In the genomic region with DNA sequence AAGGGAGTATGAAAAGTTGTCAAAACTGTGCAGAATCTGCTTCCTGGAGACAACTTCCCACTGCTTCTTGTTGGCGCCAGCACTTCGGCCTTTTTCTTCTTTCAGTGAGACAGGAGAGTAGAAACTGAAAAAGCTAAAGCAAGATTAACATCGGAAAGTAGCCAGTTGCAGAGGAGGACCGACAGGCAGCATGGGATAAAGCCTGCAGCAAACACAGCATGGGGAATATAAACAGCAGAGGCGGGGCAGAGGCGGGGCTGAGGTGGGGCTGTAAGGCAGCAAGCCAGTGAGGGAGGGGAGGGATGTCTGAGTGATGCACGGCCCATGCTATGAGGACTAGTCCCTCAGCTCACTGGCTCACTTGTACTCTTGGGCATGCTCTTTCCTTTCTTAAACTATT, we compare ENCODE assay signal across 8 mouse cellular contexts.
A peak's percentile ranks its signal among the peaks of the same experiment; 100 is the strongest.
DNase-seq lines count a peak whose midpoint lies in the region; ATAC-seq lines count a peak whose summit lies in the region.

No protein-coding gene starts in this region.

- no peak overlapping the region for H3K9ac ChIP-seq in midbrain, embryonic 15.5 days

- no peak overlapping the region for H3K4me3 ChIP-seq in midbrain, embryonic 10.5 days
- H3K4me3 ChIP-seq in midbrain, embryonic 15.5 days, result no peak overlapping the region

- no peaks in the 10 kb centered on the region for H3K36me3 ChIP-seq in midbrain, embryonic 10.5 days
- H3K36me3 ChIP-seq in midbrain, embryonic 15.5 days (replicated peaks), result no peaks in the 10 kb centered on the region

- peak; percentile 23 for DNase-seq in gastrocnemius, postnatal 10 days
- no peak for DNase-seq in gastrocnemius, postnatal 25 days
- peak; percentile 28 for DNase-seq in midbrain, embryonic 10.5 days (ENCODE audit: low spot score)
- DNase-seq in heart, postnatal 4 days, result peak; percentile 41
- DNase-seq in right cerebral cortex, adult 2 months (ENCODE audit: low spot score in 2 of 2), result peak; percentile 47 to 58
- no peak for DNase-seq in cerebellum, postnatal 36 days
- no peak for DNase-seq in urinary bladder, postnatal 4 days (ENCODE audit: low spot score in 2 of 2)

- peaks cover 7% of the 10 kb centered on the region; the same call in 1 of the 2 replicates for H3K4me1 ChIP-seq in midbrain, embryonic 10.5 days
- no peaks in the 10 kb centered on the region for H3K4me1 ChIP-seq in midbrain, embryonic 15.5 days

- H3K27ac ChIP-seq in midbrain, embryonic 10.5 days (replicated peaks), result no peak overlapping the region
- no peak overlapping the region for H3K27ac ChIP-seq in midbrain, embryonic 15.5 days

- H3K9me3 ChIP-seq in midbrain, embryonic 10.5 days (replicated peaks), result no peaks in the 10 kb centered on the region
- no peaks in the 10 kb centered on the region for H3K9me3 ChIP-seq in midbrain, embryonic 15.5 days

- H3K4me2 ChIP-seq in midbrain, embryonic 15.5 days, result no peak overlapping the region

- 19% methylated on average over 7 of the region's 7 CpGs for WGBS in midbrain, embryonic 10.5 days
- WGBS in midbrain, embryonic 15.5 days, result 16% methylated on average over 7 of the region's 7 CpGs

- H3K27me3 ChIP-seq in midbrain, embryonic 10.5 days (ENCODE audit: low read depth, poor library complexity, severe bottlenecking), result peaks cover 5% of the 10 kb centered on the region; the same call in 1 of the 2 replicates
- no peaks in the 10 kb centered on the region for H3K27me3 ChIP-seq in midbrain, embryonic 15.5 days (replicated peaks)

- no peak for ATAC-seq in midbrain, embryonic 15.5 days (replicated peaks)

Comparison
In these comparisons a context has a peak if more than half of its experiments do, and no peak if none do; other contexts are left out.
1. DNase-seq: peak in gastrocnemius, postnatal 10 days (single experiment), midbrain, embryonic 10.5 days (single experiment), heart, postnatal 4 days (single experiment) and right cerebral cortex, adult 2 months (2 of 2); none in gastrocnemius, postnatal 25 days (single experiment), cerebellum, postnatal 36 days (0 of 2) and urinary bladder, postnatal 4 days (0 of 2).